Mouse (Mus musculus): ENCODE data around the gene Atp6v1f. TPM values are rescaled to one million over a fixed set of nuclear protein-coding genes. Genes with fewer than 3 reads are reported as not detected.

Gene Atp6v1f
- polyA plus RNA-seq, 1 experiment: 242 TPM

GRCm38 (mm10) chr6:29500177-29500576 is 32.7 kb downstream of the Atp6v1f start:
- Histone ChIP-seq H3ac (ENCODE audit: control insufficient read depth, insufficient read length) (no peak overlapping the region), H3K4me3 (no peak overlapping the region), H3K27me3 (ENCODE audit: control insufficient read depth, insufficient read depth, insufficient read length) (peaks cover 52% of the 10 kb centered on the region), H3K4me2 (ENCODE audit: low read depth) (no peak overlapping the region), H3K79me2 (ENCODE audit: control insufficient read depth, insufficient read depth) (no peaks in the 10 kb centered on the region), H3K36me3 (ENCODE audit: control insufficient read depth, insufficient read depth) (no peaks in the 10 kb centered on the region)
- TF ChIP-seq REST (IDR thresholded peaks at IDR 0.05; ENCODE audit: insufficient read depth, insufficient read length) (no peak), MYOD1 (IDR thresholded peaks at IDR 0.05; ENCODE audit: control insufficient read depth in 1 of 3, insufficient read length in 2 of 3, low read depth in 2 of 3) (no peak), SRF (IDR thresholded peaks at IDR 0.05; ENCODE audit: control insufficient read depth, insufficient read length, low read depth) (no peak), MAX (IDR thresholded peaks at IDR 0.05; ENCODE audit: low read depth) (no peak), CEBPB (IDR thresholded peaks at IDR 0.05; ENCODE audit: insufficient read depth, poor library complexity, severe bottlenecking) (no peak), POLR2AphosphoS2 (IDR thresholded peaks at IDR 0.05; ENCODE audit: insufficient read length, low read depth) (no peak), POLR2A (IDR thresholded peaks at IDR 0.05; ENCODE audit: insufficient read length, low read depth) (no peak)

DNA sequence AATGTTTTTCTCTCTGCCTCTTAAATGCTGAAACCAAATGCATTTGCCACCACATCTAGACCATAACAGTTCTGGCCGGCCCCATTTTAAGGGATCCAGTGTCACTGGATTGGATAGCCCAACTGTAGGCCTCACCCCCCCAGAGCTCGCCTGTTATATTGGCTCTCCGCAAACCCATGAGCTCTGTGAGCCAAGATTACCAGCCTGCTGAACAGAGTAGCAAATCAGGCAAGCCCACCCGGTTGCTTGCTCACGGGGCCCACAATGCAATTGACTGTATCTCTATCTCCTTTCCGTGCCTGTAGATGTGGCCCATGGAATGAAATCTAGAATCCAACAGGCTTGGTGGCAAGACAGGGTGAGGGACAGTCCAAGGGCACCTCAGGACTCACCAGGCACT is 33.3 kb downstream of the Atp6v1f start:
- peaks cover 53% of the 10 kb centered on the region for H3K27me3 ChIP-seq (ENCODE audit: control insufficient read depth, insufficient read depth, insufficient read length)
- H3K79me2 ChIP-seq (ENCODE audit: control insufficient read depth, insufficient read depth): no peaks in the 10 kb centered on the region
- TF ChIP-seq REST (IDR thresholded peaks at IDR 0.05; ENCODE audit: insufficient read depth, insufficient read length) (no peak), POLR2A (IDR thresholded peaks at IDR 0.05; ENCODE audit: insufficient read length, low read depth) (no peak), POLR2AphosphoS2 (IDR thresholded peaks at IDR 0.05; ENCODE audit: insufficient read length, low read depth) (no peak), TCF12 (IDR thresholded peaks at IDR 0.05; ENCODE audit: insufficient read depth, poor library complexity, severe bottlenecking) (no peak), CEBPB (IDR thresholded peaks at IDR 0.05; ENCODE audit: insufficient read depth, poor library complexity, severe bottlenecking) (no peak), MAX (IDR thresholded peaks at IDR 0.05; ENCODE audit: low read depth) (no peak), MYOG (IDR thresholded peaks at IDR 0.05; ENCODE audit: control insufficient read depth in 1 of 3, insufficient read depth in 1 of 3, insufficient read length in 2 of 3, low read depth in 2 of 3) (no peak), E2F4 (IDR thresholded peaks at IDR 0.05; ENCODE audit: insufficient read depth) (no peak), USF1 (IDR thresholded peaks at IDR 0.05; ENCODE audit: low read depth) (no peak), MYOD1 (IDR thresholded peaks at IDR 0.05; ENCODE audit: control insufficient read depth in 1 of 3, insufficient read length in 2 of 3, low read depth in 2 of 3) (no peak)

DNA sequence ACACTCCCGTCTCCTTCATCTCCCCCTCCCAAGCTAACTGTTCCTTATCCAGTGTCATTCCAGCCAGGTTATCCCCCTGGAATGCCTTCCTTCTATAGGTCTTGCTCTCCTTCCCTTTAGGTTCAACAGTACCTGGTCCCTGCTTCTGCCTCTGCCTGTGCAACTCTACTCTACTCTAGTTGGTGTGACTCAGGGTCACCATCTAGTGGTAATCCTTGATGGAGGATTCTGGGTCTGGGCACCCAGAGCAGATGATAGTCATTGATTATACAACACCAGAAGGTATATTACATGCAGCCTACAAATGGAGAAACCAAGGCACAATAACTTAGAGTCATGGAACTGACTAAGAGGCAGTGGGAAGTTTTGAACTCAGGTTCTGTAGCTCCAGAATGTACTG is 34.1 kb downstream of the Atp6v1f start:
- Histone ChIP-seq H3K4me2 (ENCODE audit: low read depth) (no peak overlapping the region), H3K4me3 (no peak overlapping the region), H3K79me2 (ENCODE audit: control insufficient read depth, insufficient read depth) (no peaks in the 10 kb centered on the region), H3ac (ENCODE audit: control insufficient read depth, insufficient read length) (no peak overlapping the region), H3K36me3 (ENCODE audit: control insufficient read depth, insufficient read depth) (no peaks in the 10 kb centered on the region), H3K27me3 (ENCODE audit: control insufficient read depth, insufficient read depth, insufficient read length) (peaks cover 53% of the 10 kb centered on the region)
- TF ChIP-seq POLR2AphosphoS2 (IDR thresholded peaks at IDR 0.05; ENCODE audit: insufficient read length, low read depth) (no peak), TCF12 (IDR thresholded peaks at IDR 0.05; ENCODE audit: insufficient read depth, poor library complexity, severe bottlenecking) (no peak), MAX (IDR thresholded peaks at IDR 0.05; ENCODE audit: low read depth) (no peak), MYOG (IDR thresholded peaks at IDR 0.05; ENCODE audit: control insufficient read depth in 1 of 3, insufficient read depth in 1 of 3, insufficient read length in 2 of 3, low read depth in 2 of 3) (no peak), USF1 (IDR thresholded peaks at IDR 0.05; ENCODE audit: low read depth) (no peak), REST (IDR thresholded peaks at IDR 0.05; ENCODE audit: insufficient read depth, insufficient read length) (no peak), TCF3 (IDR thresholded peaks at IDR 0.05; ENCODE audit: insufficient read length, low read depth) (no peak), SRF (IDR thresholded peaks at IDR 0.05; ENCODE audit: control insufficient read depth, insufficient read length, low read depth) (no peak), POLR2A (IDR thresholded peaks at IDR 0.05; ENCODE audit: insufficient read length, low read depth) (no peak), CEBPB (IDR thresholded peaks at IDR 0.05; ENCODE audit: insufficient read depth, poor library complexity, severe bottlenecking) (no peak), E2F4 (IDR thresholded peaks at IDR 0.05; ENCODE audit: insufficient read depth) (no peak), MYOD1 (IDR thresholded peaks at IDR 0.05; ENCODE audit: control insufficient read depth in 1 of 3, insufficient read length in 2 of 3, low read depth in 2 of 3) (no peak)

More for the DNA sequence above, 33.3 kb downstream of the Atp6v1f start:
- no peak overlapping the region for H3K4me3 ChIP-seq
- H3ac ChIP-seq (ENCODE audit: control insufficient read depth, insufficient read length): no peak overlapping the region
- H3K4me2 ChIP-seq (ENCODE audit: low read depth): no peak overlapping the region
- H3K36me3 ChIP-seq (ENCODE audit: control insufficient read depth, insufficient read depth): no peaks in the 10 kb centered on the region

GRCm38 (mm10) chr6:29505493-29505892 is 38.0 kb downstream of the Atp6v1f start:
- Histone ChIP-seq H3ac (ENCODE audit: control insufficient read depth, insufficient read length) (no peak overlapping the region), H3K4me3 (no peak overlapping the region), H3K79me2 (ENCODE audit: control insufficient read depth, insufficient read depth) (no peaks in the 10 kb centered on the region), H3K27me3 (ENCODE audit: control insufficient read depth, insufficient read depth, insufficient read length) (peaks cover 59% of the 10 kb centered on the region), H3K36me3 (ENCODE audit: control insufficient read depth, insufficient read depth) (no peaks in the 10 kb centered on the region), H3K4me2 (ENCODE audit: low read depth) (no peak overlapping the region)
- TF ChIP-seq E2F4 (IDR thresholded peaks at IDR 0.05; ENCODE audit: insufficient read depth) (no peak), USF1 (IDR thresholded peaks at IDR 0.05; ENCODE audit: low read depth) (no peak), MYOG (IDR thresholded peaks at IDR 0.05; ENCODE audit: control insufficient read depth in 1 of 3, insufficient read depth in 1 of 3, insufficient read length in 2 of 3, low read depth in 2 of 3) (no peak), MAX (IDR thresholded peaks at IDR 0.05; ENCODE audit: low read depth) (no peak), POLR2A (IDR thresholded peaks at IDR 0.05; ENCODE audit: insufficient read length, low read depth) (no peak), SRF (IDR thresholded peaks at IDR 0.05; ENCODE audit: control insufficient read depth, insufficient read length, low read depth) (no peak), TCF3 (IDR thresholded peaks at IDR 0.05; ENCODE audit: insufficient read length, low read depth) (no peak), CEBPB (IDR thresholded peaks at IDR 0.05; ENCODE audit: insufficient read depth, poor library complexity, severe bottlenecking) (no peak), TCF12 (IDR thresholded peaks at IDR 0.05; ENCODE audit: insufficient read depth, poor library complexity, severe bottlenecking) (no peak), POLR2AphosphoS2 (IDR thresholded peaks at IDR 0.05; ENCODE audit: insufficient read length, low read depth) (no peak), REST (IDR thresholded peaks at IDR 0.05; ENCODE audit: insufficient read depth, insufficient read length) (no peak), MYOD1 (IDR thresholded peaks at IDR 0.05; ENCODE audit: control insufficient read depth in 1 of 3, insufficient read length in 2 of 3, low read depth in 2 of 3) (no peak)

DNA sequence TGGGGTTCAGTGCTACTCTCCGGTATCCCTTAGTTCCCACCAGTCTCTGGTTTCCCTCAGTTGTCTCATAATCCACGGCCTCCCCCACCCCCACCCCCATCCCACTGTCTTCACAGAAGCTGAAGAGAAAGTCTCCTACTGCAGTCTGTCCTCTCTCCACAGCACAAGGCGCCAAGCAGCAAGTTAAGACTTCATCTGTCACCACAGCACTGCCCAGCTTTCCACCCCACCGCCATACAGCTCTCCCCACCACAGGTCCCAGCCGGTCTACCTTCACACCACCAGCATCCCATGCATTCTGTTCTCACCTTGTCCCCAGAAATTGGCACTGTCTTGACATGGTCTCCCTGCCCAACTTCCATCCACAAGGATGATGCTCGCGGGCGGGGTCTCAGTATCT is 39.3 kb downstream of the Atp6v1f start:
- Histone ChIP-seq H3K36me3 (ENCODE audit: control insufficient read depth, insufficient read depth) (no peaks in the 10 kb centered on the region), H3K4me2 (ENCODE audit: low read depth) (no peak overlapping the region), H3K79me2 (ENCODE audit: control insufficient read depth, insufficient read depth) (no peaks in the 10 kb centered on the region), H3K4me3 (no peak overlapping the region), H3ac (ENCODE audit: control insufficient read depth, insufficient read length) (no peak overlapping the region), H3K27me3 (ENCODE audit: control insufficient read depth, insufficient read depth, insufficient read length) (peaks cover 52% of the 10 kb centered on the region)
- TF ChIP-seq POLR2A (IDR thresholded peaks at IDR 0.05; ENCODE audit: insufficient read length, low read depth) (no peak), MYOD1 (IDR thresholded peaks at IDR 0.05; ENCODE audit: control insufficient read depth in 1 of 3, insufficient read length in 2 of 3, low read depth in 2 of 3) (no peak), TCF12 (IDR thresholded peaks at IDR 0.05; ENCODE audit: insufficient read depth, poor library complexity, severe bottlenecking) (no peak), CEBPB (IDR thresholded peaks at IDR 0.05; ENCODE audit: insufficient read depth, poor library complexity, severe bottlenecking) (no peak), SRF (IDR thresholded peaks at IDR 0.05; ENCODE audit: control insufficient read depth, insufficient read length, low read depth) (no peak), MYOG (IDR thresholded peaks at IDR 0.05; ENCODE audit: control insufficient read depth in 1 of 3, insufficient read depth in 1 of 3, insufficient read length in 2 of 3, low read depth in 2 of 3) (no peak), REST (IDR thresholded peaks at IDR 0.05; ENCODE audit: insufficient read depth, insufficient read length) (no peak), MAX (IDR thresholded peaks at IDR 0.05; ENCODE audit: low read depth) (no peak), USF1 (IDR thresholded peaks at IDR 0.05; ENCODE audit: low read depth) (no peak), POLR2AphosphoS2 (IDR thresholded peaks at IDR 0.05; ENCODE audit: insufficient read length, low read depth) (no peak), TCF3 (IDR thresholded peaks at IDR 0.05; ENCODE audit: insufficient read length, low read depth) (no peak), E2F4 (IDR thresholded peaks at IDR 0.05; ENCODE audit: insufficient read depth) (no peak)
